Mouse (Mus musculus): ENCODE measurements at regions not wholly inside any gene's neighbourhood (a gene's known extent, or its start where the extent isn't known, plus 50 kb on each side); places are given as distances from the start of the nearest gene placed in this dataset.

GRCm38 (mm10) chr15:51627463-51627862 is 2257.2 kb upstream of the Gm7489 start:
- TF ChIP-seq CTCF (IDR thresholded peaks at IDR 0.05; ENCODE audit: borderline replicate concordance, control insufficient read depth, extremely low read depth, insufficient read depth, low read length, poor library complexity) (no peak), POLR2A (IDR thresholded peaks at IDR 0.05; ENCODE audit: control insufficient read depth, extremely low read depth, insufficient read depth, low read length, poor library complexity) (no peak)
- DNase-seq = no peak
- Histone ChIP-seq H3K27ac (ENCODE audit: control insufficient read depth, insufficient read depth, low read length) (no peak overlapping the region), H3K4me3 (ENCODE audit: control insufficient read depth, insufficient read depth, low read length) (no peak overlapping the region), H3K4me1 (replicated peaks; ENCODE audit: control insufficient read depth, insufficient read depth, low read length) (no peaks in the 10 kb centered on the region), H3K27me3 (ENCODE audit: control insufficient read depth, insufficient read depth, low read length) (no peaks in the 10 kb centered on the region), H3K36me3 (ENCODE audit: control insufficient read depth, insufficient read depth, low read length) (no peaks in the 10 kb centered on the region)
- 96% methylated on average over 5 of the region's 5 CpGs for WGBS

GRCm38 (mm10) chr15:51628518-51628917 is 2256.2 kb upstream of the Gm7489 start:
- 88% methylated on average over 4 of the region's 4 CpGs for WGBS
- Histone ChIP-seq H3K27ac (ENCODE audit: control insufficient read depth, insufficient read depth, low read length) (no peak overlapping the region), H3K4me1 (replicated peaks; ENCODE audit: control insufficient read depth, insufficient read depth, low read length) (no peaks in the 10 kb centered on the region), H3K36me3 (ENCODE audit: control insufficient read depth, insufficient read depth, low read length) (no peaks in the 10 kb centered on the region), H3K4me3 (ENCODE audit: control insufficient read depth, insufficient read depth, low read length) (no peak overlapping the region), H3K27me3 (ENCODE audit: control insufficient read depth, insufficient read depth, low read length) (no peaks in the 10 kb centered on the region)
- no peak for TF ChIP-seq CTCF (IDR thresholded peaks at IDR 0.05; ENCODE audit: borderline replicate concordance, control insufficient read depth, extremely low read depth, insufficient read depth, low read length, poor library complexity)
- no peak for TF ChIP-seq POLR2A (IDR thresholded peaks at IDR 0.05; ENCODE audit: control insufficient read depth, extremely low read depth, insufficient read depth, low read length, poor library complexity)
- DNase-seq = no peak

DNA sequence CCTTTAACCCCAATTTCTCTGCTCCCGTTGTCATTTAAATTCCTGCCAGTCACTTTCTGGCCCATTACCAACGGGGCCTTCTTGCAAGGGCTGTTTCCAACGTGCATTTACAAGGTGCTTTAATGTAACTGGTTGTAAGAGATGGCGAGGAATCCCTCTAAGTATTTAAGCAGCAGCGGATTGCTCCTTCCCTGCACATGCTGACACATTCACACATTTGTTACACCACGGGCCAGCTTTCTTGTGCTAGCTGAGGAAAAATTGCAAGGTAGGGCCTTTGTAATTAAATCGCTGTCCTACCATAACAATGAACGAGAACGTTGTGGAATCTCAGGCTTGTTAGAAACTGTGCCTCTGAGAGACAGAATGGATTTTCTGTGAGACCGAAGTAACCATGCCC is 2252.8 kb upstream of the Gm7489 start:
- Histone ChIP-seq H3K36me3 (ENCODE audit: control insufficient read depth, insufficient read depth, low read length) (no peaks in the 10 kb centered on the region), H3K4me3 (ENCODE audit: control insufficient read depth, insufficient read depth, low read length) (no peak overlapping the region), H3K27me3 (ENCODE audit: control insufficient read depth, insufficient read depth, low read length) (no peaks in the 10 kb centered on the region), H3K4me1 (replicated peaks; ENCODE audit: control insufficient read depth, insufficient read depth, low read length) (no peaks in the 10 kb centered on the region), H3K27ac (ENCODE audit: control insufficient read depth, insufficient read depth, low read length) (no peak overlapping the region)
- no peak for DNase-seq
- WGBS = 87% methylated on average over 10 of the region's 10 CpGs
- TF ChIP-seq CTCF (IDR thresholded peaks at IDR 0.05; ENCODE audit: borderline replicate concordance, control insufficient read depth, extremely low read depth, insufficient read depth, low read length, poor library complexity) (no peak), POLR2A (IDR thresholded peaks at IDR 0.05; ENCODE audit: control insufficient read depth, extremely low read depth, insufficient read depth, low read length, poor library complexity) (no peak)

- H3K4me1 ChIP-seq (replicated peaks; ENCODE audit: control insufficient read depth, insufficient read depth, low read length) = no peaks in the 10 kb centered on the region
- 92% methylated on average over 6 of the region's 6 CpGs for WGBS
- TF ChIP-seq CTCF (IDR thresholded peaks at IDR 0.05; ENCODE audit: borderline replicate concordance, control insufficient read depth, extremely low read depth, insufficient read depth, low read length, poor library complexity) = no peak
- no peak for TF ChIP-seq POLR2A (IDR thresholded peaks at IDR 0.05; ENCODE audit: control insufficient read depth, extremely low read depth, insufficient read depth, low read length, poor library complexity)
These were observed 2251.6 kb upstream of the Gm7489 start for GRCm38 (mm10) chr15:51633068-51633467.

GRCm38 (mm10) chr15:51634726-51635125 is 2250.0 kb upstream of the Gm7489 start:
- no peak for DNase-seq
- WGBS = 69% methylated on average over 7 of the region's 7 CpGs
- H3K36me3 ChIP-seq (ENCODE audit: control insufficient read depth, insufficient read depth, low read length) = no peaks in the 10 kb centered on the region
- no peak for TF ChIP-seq POLR2A (IDR thresholded peaks at IDR 0.05; ENCODE audit: control insufficient read depth, extremely low read depth, insufficient read depth, low read length, poor library complexity)
- no peak overlapping the region for H3K27ac ChIP-seq (ENCODE audit: control insufficient read depth, insufficient read depth, low read length)
- no peaks in the 10 kb centered on the region for H3K27me3 ChIP-seq (ENCODE audit: control insufficient read depth, insufficient read depth, low read length)
- H3K4me3 ChIP-seq (ENCODE audit: control insufficient read depth, insufficient read depth, low read length) = no peak overlapping the region
- no peaks in the 10 kb centered on the region for H3K4me1 ChIP-seq (replicated peaks; ENCODE audit: control insufficient read depth, insufficient read depth, low read length)

More at GRCm38 (mm10) chr15:51633068-51633467, 2251.6 kb upstream of the Gm7489 start:
- DNase-seq = no peak
- no peak overlapping the region for H3K4me3 ChIP-seq (ENCODE audit: control insufficient read depth, insufficient read depth, low read length)
- no peaks in the 10 kb centered on the region for H3K27me3 ChIP-seq (ENCODE audit: control insufficient read depth, insufficient read depth, low read length)
- no peaks in the 10 kb centered on the region for H3K36me3 ChIP-seq (ENCODE audit: control insufficient read depth, insufficient read depth, low read length)
- no peak overlapping the region for H3K27ac ChIP-seq (ENCODE audit: control insufficient read depth, insufficient read depth, low read length)

DNA sequence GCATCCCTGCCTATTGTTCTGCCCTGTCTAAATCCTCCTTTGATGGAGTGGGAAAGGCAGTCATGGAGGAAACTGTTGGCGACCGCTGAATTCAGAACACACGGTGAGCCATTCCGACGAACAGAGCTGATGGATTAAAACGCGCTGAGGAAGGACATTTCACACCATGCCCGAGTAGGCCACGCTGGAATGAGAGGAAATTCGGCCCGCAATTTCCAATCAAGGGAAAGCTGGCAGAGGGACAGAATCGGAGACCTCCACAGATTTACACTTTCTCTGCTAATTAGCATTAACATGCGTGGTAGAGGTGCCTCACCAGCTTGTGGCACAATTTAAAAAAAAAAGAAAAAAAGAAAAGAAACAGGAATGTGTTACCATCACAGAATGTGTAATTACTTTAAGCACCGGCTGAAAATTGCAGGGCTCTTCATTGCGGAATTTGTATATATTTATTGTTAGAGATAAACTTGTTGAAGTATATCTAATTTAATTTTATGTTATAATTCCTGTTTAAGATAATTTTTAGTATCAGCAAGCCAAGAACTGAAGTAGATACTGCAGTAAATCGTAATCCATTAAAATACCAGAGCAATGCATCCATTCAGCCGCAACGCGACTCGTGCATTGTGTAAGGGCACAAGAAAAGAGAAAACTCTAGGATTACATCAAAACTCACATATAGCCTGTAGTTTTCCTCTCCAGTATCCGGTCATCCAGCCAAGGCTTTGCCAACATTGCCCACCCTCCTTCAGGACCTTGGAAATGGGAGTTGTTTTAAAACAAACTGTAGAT is 2249.4 kb upstream of the Gm7489 start:
- TF ChIP-seq CTCF (IDR thresholded peaks at IDR 0.05; ENCODE audit: borderline replicate concordance, control insufficient read depth, extremely low read depth, insufficient read depth, low read length, poor library complexity) = no peak
- TF ChIP-seq POLR2A (IDR thresholded peaks at IDR 0.05; ENCODE audit: control insufficient read depth, extremely low read depth, insufficient read depth, low read length, poor library complexity) = no peak
- Histone ChIP-seq H3K4me1 (replicated peaks; ENCODE audit: control insufficient read depth, insufficient read depth, low read length) (no peaks in the 10 kb centered on the region), H3K27me3 (ENCODE audit: control insufficient read depth, insufficient read depth, low read length) (no peaks in the 10 kb centered on the region), H3K27ac (ENCODE audit: control insufficient read depth, insufficient read depth, low read length) (no peak overlapping the region), H3K36me3 (ENCODE audit: control insufficient read depth, insufficient read depth, low read length) (no peaks in the 10 kb centered on the region), H3K4me3 (ENCODE audit: control insufficient read depth, insufficient read depth, low read length) (no peak overlapping the region)
- WGBS = 68% methylated on average over 21 of the region's 21 CpGs
- DNase-seq = no peak

- TF ChIP-seq POLR2A (IDR thresholded peaks at IDR 0.05; ENCODE audit: control insufficient read depth, extremely low read depth, insufficient read depth, low read length, poor library complexity) (no peak), CTCF (IDR thresholded peaks at IDR 0.05; ENCODE audit: borderline replicate concordance, control insufficient read depth, extremely low read depth, insufficient read depth, low read length, poor library complexity) (no peak)
These were observed 2247.1 kb upstream of the Gm7489 start for GRCm38 (mm10) chr15:51637570-51637969.

More at GRCm38 (mm10) chr15:51637570-51637969, 2247.1 kb upstream of the Gm7489 start:
- no peaks in the 10 kb centered on the region for H3K36me3 ChIP-seq (ENCODE audit: control insufficient read depth, insufficient read depth, low read length)
- WGBS = 100% methylated on average over 1 of the region's 1 CpGs
- H3K27ac ChIP-seq (ENCODE audit: control insufficient read depth, insufficient read depth, low read length) = no peak overlapping the region
- no peak for DNase-seq
- H3K4me3 ChIP-seq (ENCODE audit: control insufficient read depth, insufficient read depth, low read length) = no peak overlapping the region
- no peaks in the 10 kb centered on the region for H3K4me1 ChIP-seq (replicated peaks; ENCODE audit: control insufficient read depth, insufficient read depth, low read length)
- H3K27me3 ChIP-seq (ENCODE audit: control insufficient read depth, insufficient read depth, low read length) = no peaks in the 10 kb centered on the region

All from thymus, adult 2 months (tissue).